In the genomic region with DNA sequence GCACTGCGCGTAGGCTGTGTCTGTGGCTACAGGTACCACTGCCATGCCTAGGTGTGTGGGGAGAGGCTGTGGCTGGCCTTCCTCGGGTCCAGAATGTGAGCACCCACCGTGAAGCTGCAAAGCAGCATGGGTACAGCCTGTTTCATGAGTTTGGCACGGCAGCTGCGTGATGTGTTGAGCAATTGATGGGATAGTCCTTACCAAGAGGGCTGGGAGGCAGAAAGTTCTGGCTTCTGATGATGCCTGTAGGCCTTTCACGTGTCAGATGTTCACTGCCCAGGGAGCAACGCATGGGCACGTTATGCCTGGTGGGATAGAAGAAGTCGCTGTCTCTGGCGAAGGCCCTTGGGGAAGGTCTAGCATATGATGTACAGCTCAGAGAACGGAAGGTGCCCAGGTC, we compare ENCODE assay signal across 18 mouse cellular contexts. TPM values are rescaled to one million over a fixed set of nuclear protein-coding genes. Genes with fewer than 3 reads are reported as not detected.
DNase-seq lines count a peak whose midpoint lies in the region; ATAC-seq and TF ChIP-seq lines count a peak whose summit lies in the region.
"Had no signal": no experiment of that assay in that cellular context is flagged by ENCODE, and none has a peak within 500 bp of the region (broad histone marks: within the 10 kb centered on the region; RNA-seq: fewer than 3 reads in every experiment).

No protein-coding gene starts in this region.

- peaks cover 38% of the 10 kb centered on the region for H3K4me1 ChIP-seq in liver, adult 2 months (ENCODE audit: control insufficient read depth, insufficient read depth, low read length)
- peaks cover 60% of the 10 kb centered on the region for H3K4me1 ChIP-seq in liver, embryonic 12.5 days
- H3K4me1 ChIP-seq in hindbrain, embryonic 16.5 days (ENCODE audit: control insufficient read depth, insufficient read depth, low read depth, low read length) = peaks cover 21% of the 10 kb centered on the region
- peaks cover 40% of the 10 kb centered on the region for H3K4me1 ChIP-seq in stomach, embryonic 16.5 days (ENCODE audit: control insufficient read depth, insufficient read depth, low read length)

- no peak overlapping the region for H3K4me2 ChIP-seq in liver, embryonic 12.5 days
- H3K4me2 ChIP-seq in hindbrain, embryonic 16.5 days (ENCODE audit: low read length) = no peak overlapping the region
- H3K4me2 ChIP-seq in stomach, embryonic 16.5 days (ENCODE audit: low read depth, low read length) = no peak overlapping the region
- H3K4me2 ChIP-seq: forebrain, embryonic 12.5 days; lung, embryonic 15.5 days had no signal

- no peaks in the 10 kb centered on the region for H3K36me3 ChIP-seq in liver, adult 2 months (ENCODE audit: control insufficient read depth, insufficient read depth, low read length)
- no peaks in the 10 kb centered on the region for H3K36me3 ChIP-seq in liver, embryonic 12.5 days
- no peaks in the 10 kb centered on the region for H3K36me3 ChIP-seq in hindbrain, embryonic 16.5 days (ENCODE audit: control insufficient read depth, insufficient read depth, low read length)
- no peaks in the 10 kb centered on the region for H3K36me3 ChIP-seq in stomach, embryonic 16.5 days (ENCODE audit: control insufficient read depth, insufficient read depth, low read length)
- H3K36me3 ChIP-seq: forebrain, embryonic 12.5 days; lung, embryonic 15.5 days had no signal

- WGBS in liver, adult 2 months = 53% methylated on average over 12 of the region's 12 CpGs
- WGBS in liver, embryonic 12.5 days (ENCODE audit: insufficient replicate concordance) = 88% methylated on average over 12 of the region's 12 CpGs
- 86% methylated on average over 12 of the region's 12 CpGs for WGBS in hindbrain, embryonic 16.5 days
- 84% methylated on average over 12 of the region's 12 CpGs for WGBS in stomach, embryonic 16.5 days

- no peaks in the 10 kb centered on the region for H3K27me3 ChIP-seq in liver, adult 2 months (ENCODE audit: control insufficient read depth, insufficient read depth, low read length)
- no peaks in the 10 kb centered on the region for H3K27me3 ChIP-seq in liver, embryonic 12.5 days (replicated peaks)
- no peaks in the 10 kb centered on the region for H3K27me3 ChIP-seq in hindbrain, embryonic 16.5 days (replicated peaks; ENCODE audit: control insufficient read depth, insufficient read depth, low read length)
- H3K27me3 ChIP-seq in stomach, embryonic 16.5 days (ENCODE audit: control insufficient read depth, insufficient read depth, low read length) = no peaks in the 10 kb centered on the region
- H3K27me3 ChIP-seq: forebrain, embryonic 12.5 days had no signal

- no peak overlapping the region for H3K4me3 ChIP-seq in gastrocnemius, adult 2 months
- no peak overlapping the region for H3K4me3 ChIP-seq in liver, adult 2 months (ENCODE audit: insufficient read depth, low read depth, low read length)
- H3K4me3 ChIP-seq in liver, embryonic 12.5 days = no peak overlapping the region
- no peak overlapping the region for H3K4me3 ChIP-seq in hindbrain, embryonic 16.5 days (ENCODE audit: low read length)
- H3K4me3 ChIP-seq in stomach, embryonic 16.5 days (replicated peaks; ENCODE audit: low read length) = no peak overlapping the region
- H3K4me3 ChIP-seq: forebrain, embryonic 12.5 days; heart, adult 2 months; lung, embryonic 15.5 days had no signal

- TF ChIP-seq POLR2A in liver, adult 2 months (IDR thresholded peaks at IDR 0.05; ENCODE audit: extremely low read depth, insufficient read depth, low read length) = no peak

- no peaks in the 10 kb centered on the region for H3K9me3 ChIP-seq in liver, embryonic 12.5 days (replicated peaks)
- no peaks in the 10 kb centered on the region for H3K9me3 ChIP-seq in hindbrain, embryonic 16.5 days (ENCODE audit: control insufficient read depth, low read length)
- no peaks in the 10 kb centered on the region for H3K9me3 ChIP-seq in stomach, embryonic 16.5 days (replicated peaks; ENCODE audit: control insufficient read depth, low read length)
- H3K9me3 ChIP-seq: forebrain, embryonic 12.5 days; lung, embryonic 15.5 days had no signal

- TF ChIP-seq CTCF in gastrocnemius, adult 2 months (IDR thresholded peaks at IDR 0.05) = no peak
- TF ChIP-seq CTCF in liver, adult 2 months (IDR thresholded peaks at IDR 0.05; ENCODE audit: low read depth, low read length) = no peak

- peak overlapping the region; percentile 4; the same call in 1 of the 2 replicates for H3K9ac ChIP-seq in liver, adult 2 months (ENCODE audit: low read depth, low read length)
- no peak overlapping the region for H3K9ac ChIP-seq in liver, embryonic 12.5 days
- no peak overlapping the region for H3K9ac ChIP-seq in hindbrain, embryonic 16.5 days (ENCODE audit: low read depth, low read length)
- no peak overlapping the region for H3K9ac ChIP-seq in stomach, embryonic 16.5 days (ENCODE audit: low read length)
- H3K9ac ChIP-seq: forebrain, embryonic 12.5 days; liver, embryonic 14.5 days; lung, embryonic 15.5 days had no signal

- no peak for DNase-seq in gastrocnemius, adult 2 months
- DNase-seq in gastrocnemius, postnatal 4 days (ENCODE audit: low spot score in 2 of 2) = no peak
- DNase-seq in liver, adult 2 months (ENCODE audit: extremely low read depth, low read depth, low spot score) = peak; percentile 93
- no peak for DNase-seq in yolk sac, embryonic 10.5 days (ENCODE audit: low spot score)
- DNase-seq in c-Kit-positive CD71-positive TER-119-positive erythroid progenitor cells, embryonic 14.5 days (ENCODE audit: low spot score) = no peak
- DNase-seq: cerebellum, adult 11-12 months; cerebellum, postnatal 36 days; gastrocnemius, postnatal 14 days; heart, adult 2 months; kidney, adult 8-10 months; thymus, postnatal 36 days had no signal

- peak overlapping the region; percentile 83 for H3K27ac ChIP-seq in gastrocnemius, adult 2 months
- H3K27ac ChIP-seq in liver, adult 2 months (replicated peaks; ENCODE audit: insufficient read depth, low read depth, low read length) = peak overlapping the region; percentile 61
- H3K27ac ChIP-seq in liver, embryonic 12.5 days = no peak overlapping the region
- H3K27ac ChIP-seq in hindbrain, embryonic 16.5 days (ENCODE audit: low read depth, low read length) = peak overlapping the region; percentile 6; the same call in 1 of the 2 replicates
- H3K27ac ChIP-seq in stomach, embryonic 16.5 days (ENCODE audit: low read length) = peak overlapping the region; percentile 48; the same call in 1 of the 2 replicates
- H3K27ac ChIP-seq: forebrain, embryonic 12.5 days; liver, embryonic 14.5 days; lung, embryonic 15.5 days had no signal

- ATAC-seq in liver, embryonic 12.5 days = no peak
- ATAC-seq in hindbrain, embryonic 16.5 days = no peak
- no peak for ATAC-seq in stomach, embryonic 16.5 days (ENCODE audit: insufficient read depth, low FRiP score)
- ATAC-seq: midbrain, embryonic 16.5 days had no signal

- intact Hi-C loops in gastrocnemius, adult 2 months (cut with DNase I) = no loop called here

- H3K79me2 ChIP-seq in liver, adult 2 months (ENCODE audit: control insufficient read depth, insufficient read depth, low read length) = peaks cover 23% of the 10 kb centered on the region; the same call in 1 of the 2 replicates

RNA-seq across cellular contexts. Expression of a gene that starts 33.5 kb away (rescaled TPM):
- 10 to 100 TPM; 35.6 to 37.2 TPM for total RNA-seq in gastrocnemius, adult 2 months (2021)
- 10 to 100 TPM; 47.4 to 54.6 TPM for total RNA-seq in gastrocnemius, postnatal 4 days (2021)
- 9.3 and 11.3 TPM in 2 replicates for total RNA-seq in liver, adult 2 months (2014; rRNA removed)
- 7.3 and 11.3 TPM in 2 replicates for polyA plus RNA-seq in liver, adult 2 months (2012; rRNA removed)
- 36.6 and 37.5 TPM in 2 replicates for polyA plus RNA-seq in liver, embryonic 12.5 days (2016; fragmentation: Nextera tagmentation; extraction: Ambion mirVana)
- polyA plus RNA-seq in hindbrain, embryonic 16.5 days (2015; fragmentation: Nextera tagmentation; extraction: Ambion mirVana) = 33.8 and 40.2 TPM in 2 replicates
- polyA plus RNA-seq in stomach, embryonic 16.5 days (2015; fragmentation: Nextera tagmentation; extraction: Ambion mirVana) = 47.4 and 49.3 TPM in 2 replicates
